Mouse (Mus musculus): ENCODE results near the gene Fgfr2.

GRCm38 (mm10) chr7:132026671-132027070, 1096.5 kb downstream of the Fgfr2 start:
- TF ChIP-seq CTCF (IDR thresholded peaks at IDR 0.05; ENCODE audit: low read depth), result no peak
- TF ChIP-seq EP300 (IDR thresholded peaks at IDR 0.05; ENCODE audit: low read depth), result no peak

Data from liver, postnatal 0 days (tissue).